Mouse (Mus musculus) ES-Bruce4 (cell line): ENCODE measurements around the gene Gtf2h2.

Experiments used
- CTCF ChIP-seq: IDR thresholded peaks from one replicate; pipeline ENCODE4 v1.8.1; 2011; ENCODE audit warnings: low read depth, low read length
- EP300 ChIP-seq: IDR thresholded peaks from 2 replicates; pipeline ENCODE4 v1.6.1; 2011; ENCODE audit warnings: low read depth, low read length; ENCODE audit not compliant: insufficient read depth
- POLR2A ChIP-seq: IDR thresholded peaks from one replicate; pipeline ENCODE4 v1.8.1; 2011; ENCODE audit warnings: low read length; ENCODE audit not compliant: insufficient read depth

DNA sequence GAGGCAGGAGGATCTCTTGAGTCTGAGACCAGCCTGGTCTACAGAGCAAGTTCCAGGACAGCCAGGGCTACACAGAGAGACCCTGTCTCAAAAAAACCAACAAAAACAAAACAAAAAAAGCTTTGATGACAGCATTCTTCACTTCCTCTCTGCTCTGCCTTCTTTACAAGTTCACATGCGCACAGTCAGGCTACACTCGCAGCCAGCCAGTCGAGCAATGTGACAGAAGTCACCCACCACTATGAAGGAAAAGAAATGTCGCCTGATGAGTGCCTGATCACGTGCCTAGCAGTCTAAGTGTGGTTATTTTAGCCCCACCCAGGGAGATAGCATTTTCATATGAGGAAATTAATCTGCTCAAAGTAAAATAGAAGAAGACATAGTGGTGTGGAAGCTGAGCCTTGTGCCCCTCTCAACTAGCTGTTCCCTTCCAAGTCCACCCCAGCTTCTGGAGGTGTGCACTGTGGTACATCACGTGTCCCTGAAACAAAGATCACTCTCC, 25.3 kb upstream of the Gtf2h2 start:
- no peak for TF ChIP-seq EP300
- no peak for TF ChIP-seq POLR2A
- no peak for TF ChIP-seq CTCF
